Mouse (Mus musculus): ENCODE results near the gene Popdc3.
"Not testable (repeated sequence)": the region's sequence is repeated elsewhere in the genome, so short reads cannot be mapped to it uniquely, and the experiment has no call there.

DNA sequence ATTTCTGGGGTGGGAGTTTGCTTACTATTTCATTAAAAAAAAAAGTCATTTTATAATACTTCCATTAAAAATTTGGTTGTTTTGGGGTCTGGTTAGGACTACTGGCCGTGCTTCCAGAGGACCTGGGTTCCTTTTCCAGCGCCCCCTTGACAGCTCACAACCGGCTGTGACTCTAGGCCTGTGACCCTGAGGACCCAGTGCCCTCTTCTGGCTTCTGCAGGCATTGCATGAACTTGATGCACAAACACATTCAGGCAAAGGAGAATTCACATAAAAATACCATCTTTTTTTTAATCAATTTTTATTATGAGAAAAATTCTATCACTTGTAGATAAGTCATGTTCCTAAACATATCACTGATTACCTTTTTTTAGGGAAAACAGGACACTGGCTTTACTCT, 170.2 kb downstream of the Popdc3 start:
- not testable (repeated sequence) for TF ChIP-seq CTCF (IDR thresholded peaks at IDR 0.05; ENCODE audit: borderline replicate concordance, control insufficient read depth, extremely low read depth, insufficient read depth, low read length, poor library complexity); POLR2A (IDR thresholded peaks at IDR 0.05; ENCODE audit: control insufficient read depth, extremely low read depth, insufficient read depth, low read length, poor library complexity)
